Mouse (Mus musculus) embryo, embryonic 11 days (tissue): ENCODE measurements around the gene 2610301B20Rik.
A peak's percentile ranks its signal among the peaks of the same experiment; 100 is the strongest.

ENCODE experiments used
- DNase-seq: peaks from one replicate; pipeline ENCODE4 v3.0.0-alpha.2; 2015

Gene 2610301B20Rik

DNA sequence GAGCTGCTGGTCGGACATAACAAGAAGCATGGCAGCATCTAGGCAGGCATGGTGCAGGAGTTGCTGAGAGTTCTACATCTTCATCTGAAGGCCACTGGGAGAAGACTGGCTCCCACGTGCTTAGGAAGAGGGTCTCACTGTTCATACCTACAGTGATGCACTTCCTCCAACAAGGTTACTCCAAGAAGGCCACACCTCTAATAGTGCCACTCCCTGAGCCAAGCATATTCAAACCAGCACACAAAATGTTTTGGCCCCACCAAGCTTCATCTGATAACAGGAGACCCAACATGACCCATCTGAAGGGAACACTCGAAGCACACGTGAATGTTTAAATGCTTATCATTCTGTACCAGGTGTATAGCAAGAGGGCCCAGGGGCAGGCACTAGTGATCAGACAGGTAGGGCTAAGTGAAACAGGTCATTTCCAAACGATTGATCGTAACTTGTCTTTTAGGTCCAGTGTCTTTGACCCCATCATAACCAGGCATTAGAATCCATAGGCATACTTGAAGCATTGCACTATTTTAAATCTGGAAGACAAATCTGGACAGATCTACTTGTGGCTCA lies 37.7 kb downstream of the 2610301B20Rik start:
- DNase-seq: no peak

DNA sequence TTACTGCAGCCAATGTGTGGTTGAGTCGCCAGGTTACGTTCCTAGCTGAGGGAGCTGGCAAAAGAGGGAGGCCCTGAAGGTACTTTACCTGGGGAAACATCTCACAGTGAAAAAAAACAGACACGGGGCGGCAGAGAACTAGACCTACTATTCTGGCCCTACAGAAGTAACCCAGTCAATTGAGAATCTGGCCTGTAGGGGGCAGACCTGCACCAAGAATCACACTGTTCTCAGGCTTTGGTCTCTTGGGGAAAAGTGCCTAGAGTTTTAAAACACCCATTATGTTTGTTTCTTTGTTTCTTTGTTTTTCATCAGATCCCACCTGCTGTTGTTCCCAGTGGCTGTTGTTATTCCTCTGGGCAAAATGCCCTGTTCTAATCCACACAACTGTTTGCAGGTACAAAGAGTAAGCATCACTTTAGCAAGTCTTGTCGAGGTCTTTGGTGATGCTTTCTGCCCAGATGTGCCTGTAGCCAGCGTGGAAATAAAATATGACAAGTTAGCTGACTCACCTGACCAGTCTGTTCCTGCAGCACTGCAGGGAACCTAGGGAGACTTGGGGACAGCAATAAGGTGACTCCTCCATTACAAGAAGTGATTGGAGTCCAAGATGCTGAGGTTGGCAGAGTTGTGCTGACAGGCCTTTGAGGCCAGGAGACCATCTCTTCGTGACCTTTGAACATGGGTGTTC lies 38.5 kb downstream of the 2610301B20Rik start:
- DNase-seq: peak; percentile 88

DNA sequence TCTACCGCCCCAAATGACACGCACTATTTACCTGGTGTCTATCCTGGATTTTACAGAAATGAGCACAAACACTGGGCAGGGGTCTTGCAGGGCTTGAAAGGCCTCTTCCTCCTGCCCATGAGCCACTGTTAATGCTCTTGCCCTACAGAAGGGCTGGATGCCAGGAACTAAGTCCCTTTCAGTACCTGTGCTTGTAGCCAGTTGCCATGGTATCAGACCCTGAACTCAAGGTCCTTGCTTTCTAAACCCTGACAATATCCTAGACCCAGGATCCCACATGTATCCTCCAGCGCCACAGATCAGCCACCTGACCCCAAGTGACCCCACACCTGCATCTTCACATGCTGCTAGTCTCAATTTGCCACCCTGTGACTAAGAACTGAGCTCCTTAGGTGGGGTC lies 39.1 kb downstream of the 2610301B20Rik start:
- DNase-seq: no peak

DNA sequence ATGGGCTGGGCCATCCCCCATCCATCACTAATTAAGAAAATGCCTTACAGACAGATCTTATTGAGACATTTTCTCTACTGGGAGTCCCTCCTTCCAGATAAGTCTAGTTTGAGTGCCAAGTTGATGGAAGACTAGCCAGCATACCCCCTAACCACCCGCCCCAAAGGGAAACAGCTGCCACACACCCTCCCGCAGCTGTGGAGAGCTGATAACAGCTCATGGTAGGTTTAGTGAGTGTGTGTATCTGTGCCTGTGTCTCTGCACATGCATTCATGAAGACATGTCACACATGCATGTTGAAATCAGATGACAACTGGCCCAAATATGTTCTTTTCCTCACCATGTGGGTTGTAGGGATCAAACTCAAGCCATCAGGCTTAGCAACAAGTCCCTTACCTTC lies 40.5 kb downstream of the 2610301B20Rik start:
- DNase-seq: no peak

DNA sequence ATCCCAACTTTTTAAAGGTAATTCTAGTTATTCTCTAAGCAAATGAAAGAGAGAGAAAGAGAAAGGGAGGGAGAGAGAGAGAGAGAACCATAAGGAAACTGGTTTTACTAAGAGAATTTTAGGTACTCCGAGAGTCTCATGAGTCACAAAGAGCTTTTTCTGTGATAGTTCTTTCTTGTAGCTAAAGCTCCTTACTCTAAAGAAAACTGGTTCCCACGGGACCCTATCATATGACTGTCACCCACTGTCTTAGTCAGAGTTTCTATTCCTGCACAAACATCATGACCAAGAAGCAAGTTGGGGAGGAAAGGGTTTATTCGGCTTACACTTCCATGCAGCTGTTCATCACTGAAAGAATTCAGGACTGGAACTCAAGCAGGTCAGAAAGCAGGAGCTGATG lies 41.0 kb downstream of the 2610301B20Rik start:
- no peak for DNase-seq

DNA sequence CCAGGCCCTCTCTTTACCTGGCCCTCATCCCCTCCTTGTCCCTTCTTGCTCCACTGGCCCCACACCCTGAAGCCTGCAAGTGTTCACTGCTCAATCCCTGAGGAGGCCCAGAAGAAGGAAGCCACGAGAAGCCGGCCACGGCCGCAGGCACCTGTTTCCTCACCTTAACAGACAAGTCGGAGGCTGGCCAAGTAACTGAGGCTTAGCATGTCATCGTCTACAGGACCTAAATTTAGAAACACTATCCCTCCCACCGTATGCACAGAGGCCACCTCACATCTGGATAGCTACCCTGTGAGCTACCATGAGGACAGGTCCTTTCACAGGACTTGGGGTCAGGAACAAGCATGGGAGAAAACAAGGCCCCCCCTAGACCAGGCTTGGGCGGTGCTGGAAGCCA lies 44.1 kb downstream of the 2610301B20Rik start:
- no peak for DNase-seq

DNA sequence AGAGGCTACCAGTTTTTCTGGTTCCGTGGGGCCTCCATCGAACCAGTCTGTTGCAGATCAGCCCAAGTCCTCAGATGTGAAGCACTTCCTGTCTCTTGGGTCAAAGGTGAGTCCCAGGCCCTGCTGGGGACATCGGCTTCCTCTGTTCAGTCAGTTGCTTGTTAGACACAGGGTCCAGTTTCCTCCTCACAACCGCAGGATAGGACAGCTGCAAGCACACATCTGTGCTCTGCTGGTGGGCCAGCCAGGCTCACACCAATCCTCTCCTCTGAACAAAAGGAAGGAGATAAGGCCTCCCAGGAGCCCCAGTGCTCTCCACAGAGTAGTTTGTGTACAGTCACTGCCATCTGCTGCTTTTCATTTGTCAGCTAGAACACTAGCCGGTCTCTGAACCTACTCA lies 44.8 kb downstream of the 2610301B20Rik start:
- DNase-seq: peak; percentile 5

DNA sequence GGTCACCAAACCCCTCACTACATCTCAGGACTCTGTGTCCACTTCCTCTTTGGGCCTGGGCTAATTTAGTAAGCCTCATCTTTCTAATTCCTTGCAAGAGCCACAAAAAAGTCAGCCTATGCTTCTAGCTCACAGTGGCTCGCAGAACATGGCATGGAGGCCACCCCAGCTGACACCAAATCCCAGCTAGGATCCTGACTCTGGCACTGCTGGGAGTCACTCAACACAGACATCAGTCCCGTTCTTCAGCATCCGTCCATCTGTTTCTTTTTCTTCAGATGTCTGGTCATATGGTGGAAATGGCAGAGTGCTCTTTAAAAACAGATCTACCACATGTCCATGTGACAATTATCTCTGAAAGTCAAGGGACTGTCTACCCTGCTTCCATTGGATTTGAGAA lies 45.2 kb downstream of the 2610301B20Rik start:
- no peak for DNase-seq

DNA sequence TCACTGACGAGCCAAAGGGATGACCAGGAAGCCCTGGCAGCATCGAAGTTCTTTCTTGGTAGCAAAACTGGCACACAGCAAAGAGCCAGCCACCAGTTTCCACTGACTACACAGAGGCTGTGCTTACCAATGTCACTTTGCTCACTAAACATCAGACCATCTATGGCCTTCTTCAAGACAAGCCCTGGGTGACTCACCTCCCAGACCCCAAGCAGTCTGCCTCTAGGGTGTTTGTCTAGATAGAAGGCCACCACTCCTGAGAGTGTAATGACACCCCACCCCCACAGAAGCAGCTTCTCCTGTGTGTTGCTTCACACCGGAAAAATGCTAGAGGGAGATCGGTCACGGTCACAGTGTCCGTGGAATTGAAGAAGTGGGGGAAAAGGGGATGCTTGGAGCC lies 45.7 kb downstream of the 2610301B20Rik start:
- no peak for DNase-seq

DNA sequence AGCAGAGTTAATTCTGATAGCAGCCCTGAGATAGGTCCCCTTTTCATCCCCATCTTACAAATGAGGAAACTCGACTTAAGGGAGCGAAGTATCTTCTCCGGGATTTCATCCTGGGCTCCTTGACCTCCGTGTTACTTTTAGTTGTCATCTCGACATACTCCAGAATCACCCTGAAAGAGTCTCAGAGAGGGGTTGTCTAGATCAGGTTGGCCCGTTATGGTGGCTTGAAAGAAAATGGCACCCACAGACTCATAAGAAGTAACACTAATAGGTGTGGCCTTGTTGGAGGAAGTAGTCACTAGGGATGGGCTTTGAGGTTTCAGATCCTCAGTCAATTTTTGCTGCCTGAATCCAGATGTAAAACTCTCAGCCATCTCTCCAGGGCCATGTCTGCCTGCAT lies 46.3 kb downstream of the 2610301B20Rik start:
- DNase-seq: no peak

DNA sequence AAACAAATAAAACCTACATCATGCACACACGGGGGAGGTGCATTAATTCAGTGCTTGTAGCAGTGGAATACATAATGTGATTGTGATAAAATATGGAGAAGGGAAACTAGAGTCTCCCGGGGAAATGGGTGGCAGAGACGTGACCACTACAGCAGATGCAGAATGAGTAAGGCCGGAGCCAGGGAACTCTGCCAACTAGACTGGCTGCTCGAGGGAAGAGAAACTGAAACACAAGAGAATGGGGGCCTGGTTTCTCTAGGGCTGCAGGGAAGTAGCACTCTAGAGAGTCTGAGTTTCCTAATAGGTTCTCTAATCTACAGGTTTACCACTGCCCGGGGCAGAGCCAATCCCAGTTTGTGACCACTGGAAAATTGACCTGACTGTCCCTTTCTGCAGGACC lies 48.9 kb downstream of the 2610301B20Rik start:
- DNase-seq: no peak

DNA sequence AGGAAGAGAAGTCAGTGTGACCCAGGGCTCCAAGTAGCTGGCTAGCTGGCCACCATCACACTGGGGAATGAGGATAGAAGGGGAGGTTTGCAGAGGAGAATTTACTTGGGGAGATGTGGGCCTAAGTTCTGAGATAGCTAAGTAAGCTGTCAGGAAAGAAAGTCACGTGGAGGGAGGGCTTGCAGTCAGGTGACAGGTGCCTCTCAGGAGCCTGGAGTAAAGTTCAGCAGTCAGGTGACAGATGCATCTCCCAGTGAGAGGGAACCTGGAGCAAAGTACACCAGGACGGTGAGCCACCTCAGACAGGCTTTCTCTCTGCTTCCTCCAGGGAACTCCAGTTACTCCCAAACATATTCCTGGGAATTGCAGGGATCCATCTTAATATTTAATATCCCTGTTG lies 49.8 kb downstream of the 2610301B20Rik start:
- DNase-seq: no peak

DNA sequence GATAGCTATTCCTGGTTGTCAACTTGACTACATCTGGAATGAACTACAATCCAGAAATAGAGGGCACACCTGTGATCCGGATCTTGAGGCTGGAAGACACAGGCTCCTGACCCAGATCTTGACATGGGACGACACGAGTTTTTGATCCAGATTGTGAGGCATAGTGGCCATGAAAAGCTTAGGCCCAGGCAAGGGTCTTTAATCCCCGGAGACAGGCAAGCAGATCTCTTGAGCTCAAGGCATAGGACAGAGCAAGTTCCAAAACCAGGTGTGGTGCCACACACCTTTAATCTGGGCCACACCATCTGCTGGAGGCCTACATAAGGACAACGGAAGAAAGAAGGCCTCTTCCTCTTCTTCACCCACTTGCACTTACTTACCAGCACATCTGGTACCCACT lies 50.2 kb downstream of the 2610301B20Rik start:
- no peak for DNase-seq

DNA sequence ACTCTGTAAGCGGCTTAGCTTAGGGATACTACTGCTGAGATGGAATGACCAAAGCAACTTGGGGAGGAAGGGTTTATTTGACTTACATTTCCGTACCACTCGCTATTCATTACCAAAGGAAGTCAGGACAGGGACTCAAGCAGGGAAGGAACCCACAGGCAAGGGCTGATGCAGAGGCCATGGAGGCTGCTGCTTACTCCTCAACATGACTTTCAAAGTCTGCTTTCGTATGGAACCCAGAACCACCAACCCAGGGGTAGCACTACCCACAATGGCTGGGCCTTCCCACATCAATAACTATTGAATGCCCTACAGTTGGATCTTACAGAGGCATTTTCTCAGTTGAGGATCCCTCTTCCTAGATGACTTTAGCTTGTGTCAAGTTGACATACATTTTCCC lies 52.1 kb downstream of the 2610301B20Rik start:
- no peak for DNase-seq

DNA sequence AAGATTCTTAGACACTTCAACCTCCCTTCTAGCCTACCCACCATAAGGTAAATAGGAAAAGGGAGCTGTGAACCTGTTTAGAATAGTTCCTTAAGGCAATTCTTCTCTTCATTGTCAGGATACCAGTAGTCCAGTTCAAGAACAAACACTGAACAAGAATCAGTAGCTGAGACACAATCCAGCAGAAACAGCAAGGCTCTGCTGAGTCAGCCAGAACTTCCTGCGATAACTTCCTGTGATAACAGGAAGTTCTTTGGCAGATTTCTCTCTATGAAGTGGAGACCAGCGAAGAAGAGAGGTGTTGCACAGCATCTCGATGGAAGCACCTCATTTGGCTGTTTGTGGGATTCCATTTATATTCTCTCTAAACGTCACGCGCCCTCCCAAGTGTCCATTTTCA lies 53.9 kb downstream of the 2610301B20Rik start:
- DNase-seq: no peak

DNA sequence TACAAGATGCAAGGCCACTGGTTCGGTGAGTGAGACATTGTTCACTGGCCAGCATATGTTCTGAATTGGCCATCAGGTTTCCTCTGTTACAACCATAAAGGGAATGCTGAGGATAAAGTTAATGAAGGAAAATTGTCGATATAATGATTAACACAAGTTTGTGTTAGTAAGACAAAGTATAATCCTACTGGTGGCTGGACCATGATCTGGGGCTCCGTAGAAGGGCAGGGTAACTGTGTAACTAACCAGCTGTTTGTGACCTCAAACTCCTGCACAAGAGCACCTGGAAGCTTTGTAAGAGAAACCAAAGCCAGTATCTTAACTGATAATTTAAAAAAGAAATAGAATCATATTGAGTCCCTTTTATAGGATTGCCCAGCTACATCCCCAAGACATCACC lies 55.4 kb downstream of the 2610301B20Rik start:
- DNase-seq: no peak

DNA sequence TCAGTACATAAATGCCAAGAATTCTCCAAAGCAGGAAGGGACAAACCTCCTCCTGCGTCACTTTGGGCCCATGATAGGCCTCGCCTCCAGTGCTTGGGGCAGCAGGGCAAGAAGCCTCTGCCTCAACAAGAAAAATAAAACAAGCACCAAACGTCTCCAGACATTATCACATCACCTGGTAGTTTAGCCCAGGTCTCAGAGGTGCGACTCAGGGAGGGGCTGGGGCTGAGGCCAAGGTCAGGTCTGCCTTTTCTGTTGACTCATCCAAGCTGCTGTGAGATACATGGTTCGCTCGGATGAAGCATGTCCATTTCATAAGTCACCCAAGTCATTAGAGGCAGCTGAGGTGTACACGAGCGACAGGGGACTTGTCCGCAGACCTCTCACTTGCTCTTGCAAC lies 56.7 kb downstream of the 2610301B20Rik start:
- no peak for DNase-seq

DNA sequence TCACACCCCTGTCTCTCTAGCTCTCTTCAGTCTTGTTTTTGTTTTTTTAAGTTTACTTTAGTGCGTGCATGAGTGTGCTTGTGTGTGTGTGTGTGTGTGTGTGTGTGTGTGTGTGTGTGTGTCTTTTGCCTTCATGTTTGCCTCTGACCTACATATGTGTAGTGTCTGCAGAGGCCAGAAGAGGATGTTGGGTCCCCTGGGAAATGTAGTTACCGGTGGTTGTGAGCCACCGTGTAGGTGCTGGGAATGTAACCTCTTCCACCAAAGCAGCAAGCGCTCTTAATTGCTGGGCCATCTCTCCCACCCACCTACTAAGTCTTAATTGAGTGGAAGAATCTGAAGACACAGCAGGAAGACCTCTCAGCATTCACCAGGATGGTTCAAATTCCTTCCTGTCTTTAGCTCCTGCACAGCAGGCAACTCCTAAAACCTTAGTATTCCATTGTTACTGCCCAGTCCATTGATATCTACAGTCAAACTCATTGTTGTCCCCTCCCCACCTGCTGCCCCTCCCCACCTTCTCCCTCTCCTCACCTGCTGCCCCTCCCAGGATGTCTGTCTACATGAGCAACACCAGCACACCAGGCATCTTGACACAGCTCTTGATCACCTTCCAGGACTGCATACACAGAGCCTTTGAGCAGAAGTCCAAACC lies 57.9 kb downstream of the 2610301B20Rik start:
- no peak for DNase-seq

DNA sequence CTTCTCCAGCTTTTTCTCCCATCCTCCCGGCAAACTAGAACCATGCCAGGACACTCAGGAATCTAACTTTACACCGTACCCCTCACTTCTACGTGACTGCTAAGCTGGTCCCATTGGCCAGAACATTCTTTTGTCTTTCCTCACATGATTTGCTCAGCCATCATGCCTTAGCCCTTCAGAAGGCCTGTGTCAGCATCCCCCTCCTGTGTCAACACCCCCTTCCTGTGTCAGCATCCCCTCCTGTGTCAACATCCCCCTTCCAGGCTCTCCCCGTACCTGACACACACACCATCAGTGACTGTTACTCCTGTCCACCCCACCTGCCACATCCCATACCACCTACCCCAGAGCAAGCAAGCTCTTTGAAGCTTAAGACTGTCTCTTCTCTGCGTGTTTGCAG lies 58.5 kb downstream of the 2610301B20Rik start:
- no peak for DNase-seq

DNA sequence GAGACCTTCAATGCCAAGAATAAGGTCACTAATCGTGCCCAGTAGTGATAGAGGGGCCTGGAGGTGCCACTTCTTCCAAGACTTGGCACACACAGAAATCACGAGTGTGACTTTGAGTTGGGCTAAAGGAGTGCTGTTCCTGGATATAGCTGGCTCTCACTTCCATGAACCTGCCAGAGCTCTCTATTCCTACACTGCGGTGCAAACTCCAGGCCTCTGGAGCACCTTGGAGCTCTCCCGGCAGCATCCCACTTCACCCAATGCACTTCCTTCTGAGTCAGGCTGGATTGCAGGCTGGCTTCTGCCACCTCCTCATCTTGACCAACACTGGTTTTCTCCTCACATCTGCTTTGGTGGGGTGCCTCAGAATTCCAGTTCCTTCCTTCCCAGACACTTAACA lies 62.5 kb downstream of the 2610301B20Rik start:
- no peak for DNase-seq
